Mouse (Mus musculus) monocyte, adult 2 months (primary cell): ENCODE measurements at regions not wholly inside any gene's neighbourhood (a gene's known extent, or its start where the extent isn't known, plus 50 kb on each side); places are given as distances from the start of the nearest gene placed in this dataset.

ENCODE experiments used
- DNase-seq, 2 experiments: peaks; one replicate each; pipeline ENCODE4 v3.0.0; 2022; ENCODE audit warnings: low spot score in 2 of 2, low read depth in 1 of 2

- DNase-seq: no peak
These were observed 87.5 kb downstream of the Hs3st3b1 start for GRCm38 (mm10) chr11:63834631-63835030.
